Mouse (Mus musculus): ENCODE results near the gene Scpep1.

DNA sequence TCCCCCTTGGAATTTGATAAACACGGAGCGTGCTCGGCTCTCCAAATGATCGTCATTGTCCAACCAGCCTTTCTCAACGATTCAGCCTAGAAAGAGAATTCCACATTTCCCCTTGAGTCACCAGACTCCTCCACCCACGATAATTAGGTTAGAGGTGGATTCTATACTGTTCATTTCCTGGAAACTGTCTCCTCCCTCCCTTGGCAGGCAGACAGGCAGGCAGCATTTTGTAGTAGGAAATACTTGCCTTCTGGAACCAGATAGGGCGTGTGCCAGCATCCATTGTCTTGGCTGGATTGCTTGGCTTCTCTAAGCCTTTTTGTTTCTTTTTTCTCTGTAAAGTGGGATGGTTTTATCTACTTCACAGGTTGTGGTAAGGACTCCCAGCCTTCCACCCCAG, 41.2 kb upstream of the Scpep1 start:
- TF ChIP-seq CTCF (IDR thresholded peaks at IDR 0.05; ENCODE audit: extremely low read depth, insufficient read depth, insufficient read length, insufficient replicate concordance), result no peak
- no peak for TF ChIP-seq POLR2A (IDR thresholded peaks at IDR 0.05; ENCODE audit: low read depth, low read length)
